Mouse (Mus musculus) kidney, postnatal 0 days (tissue): ENCODE data around the gene Afap1l2. TPM values are rescaled to one million over a fixed set of nuclear protein-coding genes. Genes with fewer than 3 reads are reported as not detected.

Experiments
- ATAC-seq: fragments of 200-750 bp; cut with Nextera tagmentation; replicated peaks from 2 replicates; pipeline ENCODE4 v1.8.0; 2017; ENCODE audit warnings: low read depth, moderate number of reproducible peaks, moderate TSS enrichment, moderate library complexity; ENCODE audit not compliant: low FRiP score
- DNase-seq: peaks from one replicate; pipeline ENCODE4 v3.0.0-alpha.2; 2016; ENCODE audit warnings: low spot score
- H3K27ac ChIP-seq: fragments of 300-500 bp; sonication (generic); 2 replicates; pipeline ENCODE4 v1.5.1; 2014; ENCODE audit warnings: mild to moderate bottlenecking
- H3K27me3 ChIP-seq: fragments of 300-500 bp; sonication (generic); 2 replicates; pipeline ENCODE4 v1.6.1; 2014; ENCODE audit warnings: low read length, mixed read lengths; ENCODE audit not compliant: insufficient read depth
- H3K36me3 ChIP-seq: fragments of 300-500 bp; sonication (generic); 2 replicates; pipeline ENCODE4 v1.6.1; 2014; ENCODE audit warnings: low read length, mixed read lengths; ENCODE audit not compliant: insufficient read depth
- H3K4me1 ChIP-seq: fragments of 300-500 bp; sonication (generic); replicated peaks from 2 replicates; pipeline ENCODE4 v1.6.1; 2014; ENCODE audit warnings: antibody characterized with exemption, low read length, mixed read lengths; ENCODE audit not compliant: insufficient read depth
- H3K4me2 ChIP-seq: fragments of 300-500 bp; sonication (generic); 2 replicates; pipeline ENCODE4 v1.6.1; 2014; ENCODE audit warnings: mild to moderate bottlenecking, low read length, moderate library complexity, mixed read lengths
- H3K4me3 ChIP-seq: fragments of 300-500 bp; sonication (generic); replicated peaks from 2 replicates; pipeline ENCODE4 v1.5.1; 2014; ENCODE audit warnings: low read depth, low read length
- H3K9ac ChIP-seq: fragments of 300-500 bp; sonication (generic); 2 replicates; pipeline ENCODE4 v1.6.1; 2014; ENCODE audit warnings: low read depth, low read length
- H3K9me3 ChIP-seq: fragments of 300-500 bp; sonication (generic); replicated peaks from 2 replicates; pipeline ENCODE4 v1.6.1; 2016; ENCODE audit warnings: low read length, inconsistent platforms, mixed read lengths
- CTCF ChIP-seq: IDR thresholded peaks from 2 replicates; pipeline ENCODE4 v1.5.1; 2016; ENCODE audit warnings: antibody characterized with exemption, low read depth, mild to moderate bottlenecking, moderate library complexity
- WGBS: fragments of 180-500 bp; shearing (Covaris S2); extraction: QIAGEN DNeasy Blood & Tissue Kit; methylation state at CpG from one replicate; pipeline ENCODE4 v1.1.7; 2014; 5-methylcytosine and 5-hydroxymethylcytosine counted together
- polyA plus RNA-seq: library from polyadenylated mRNA; unstranded; fragments of >200 nt; fragmentation: Nextera tagmentation; extraction: Ambion mirVana; gene quantifications from 2 replicates; pipeline ENCODE4 v1.2.1, GENCODE M21; 2015

The Afap1l2 gene
- polyA plus RNA-seq, 1 experiment from 2014 or later, result 21.3 TPM

GRCm38 (mm10) chr19:56887879-56888278 is 120.1 kb downstream of the Afap1l2 start:
- no peaks in the 10 kb centered on the region for H3K9me3 ChIP-seq
- ATAC-seq, result no peak
- no peaks in the 10 kb centered on the region for H3K36me3 ChIP-seq
- 53% methylated on average over 10 of the region's 10 CpGs for WGBS
- peak; percentile 56 for DNase-seq
- TF ChIP-seq CTCF, result no peak
- no peak overlapping the region for H3K4me3 ChIP-seq
- no peak overlapping the region for H3K4me2 ChIP-seq
- peak overlapping the region; percentile 48; the same call in 1 of the 2 replicates for H3K27ac ChIP-seq
- H3K9ac ChIP-seq, result no peak overlapping the region
- no peaks in the 10 kb centered on the region; the same call in 1 of the 2 replicates for H3K4me1 ChIP-seq
- H3K27me3 ChIP-seq, result no peaks in the 10 kb centered on the region

- peaks cover 9% of the 10 kb centered on the region for H3K4me1 ChIP-seq
- H3K36me3 ChIP-seq, result no peaks in the 10 kb centered on the region
- no peak overlapping the region for H3K4me2 ChIP-seq
- TF ChIP-seq CTCF, result no peak
- H3K9me3 ChIP-seq, result no peaks in the 10 kb centered on the region
- DNase-seq (no peak), ATAC-seq (no peak)
- H3K9ac ChIP-seq, result no peak overlapping the region
- 64% methylated on average over 6 of the region's 6 CpGs for WGBS
- H3K27me3 ChIP-seq, result peaks cover 13% of the 10 kb centered on the region
- H3K4me3 ChIP-seq, result no peak overlapping the region
- H3K27ac ChIP-seq, result no peak overlapping the region
These were observed 130.7 kb downstream of the Afap1l2 start for GRCm38 (mm10) chr19:56877364-56877763.

- no peak overlapping the region for H3K27ac ChIP-seq
- no peak for ATAC-seq
- H3K36me3 ChIP-seq, result no peaks in the 10 kb centered on the region
- H3K4me3 ChIP-seq, result peak overlapping the region; percentile 46
- 7% methylated on average over 30 of the region's 30 CpGs for WGBS
- H3K9me3 ChIP-seq, result no peaks in the 10 kb centered on the region
- H3K27me3 ChIP-seq, result peaks cover 16% of the 10 kb centered on the region
- H3K4me2 ChIP-seq, result peak overlapping the region; percentile 86
- peak overlapping the region; percentile 53 for H3K9ac ChIP-seq
- TF ChIP-seq CTCF, result no peak
- DNase-seq, result no peak
- peaks cover 6% of the 10 kb centered on the region for H3K4me1 ChIP-seq
These were observed 133.3 kb downstream of the Afap1l2 start for GRCm38 (mm10) chr19:56874601-56875315.

- no peak for DNase-seq
- WGBS, result 3% methylated on average over 71 of the region's 71 CpGs
- peaks cover 6% of the 10 kb centered on the region for H3K4me1 ChIP-seq
- no peaks in the 10 kb centered on the region for H3K36me3 ChIP-seq
- no peak for TF ChIP-seq CTCF
- H3K4me3 ChIP-seq, result peak within 1 kb of the TSS; percentile 46
- H3K4me2 ChIP-seq, result peak within 1 kb of the TSS; percentile 86
- H3K9ac ChIP-seq, result peak within 1 kb of the TSS; percentile 53
- peak; percentile 70 for ATAC-seq
- H3K27ac ChIP-seq, result no peak within 1 kb of the TSS
- no peaks in the 10 kb centered on the region for H3K9me3 ChIP-seq
- H3K27me3 ChIP-seq, result peaks cover 16% of the 10 kb centered on the region
These were observed 134.0 kb downstream of the Afap1l2 start, which contains the start of gene Vwa2 for GRCm38 (mm10) chr19:56873816-56874600. Gene Vwa2, plus strand, starts transcription at chr19:56874249.

- Histone ChIP-seq H3K27me3 (peaks cover 6% of the 10 kb centered on the region; the same call in 1 of the 2 replicates), H3K9me3 (no peaks in the 10 kb centered on the region), H3K4me1 (no peaks in the 10 kb centered on the region), H3K4me2 (no peak overlapping the region), H3K4me3 (no peak overlapping the region), H3K36me3 (no peaks in the 10 kb centered on the region), H3K27ac (no peak overlapping the region), H3K9ac (no peak overlapping the region)
- no peak for DNase-seq
- TF ChIP-seq CTCF, result no peak
- WGBS, result 70% methylated on average over 4 of the region's 4 CpGs
- ATAC-seq, result no peak
These were observed 140.3 kb downstream of the Afap1l2 start for GRCm38 (mm10) chr19:56867701-56868100.

Other genes starting within 250 kb of the Afap1l2 start
- 20.3 TPM in 2 replicates for gene Ccdc186, start 186.0 kb downstream of the Afap1l2 start, polyA plus RNA-seq
- 0.48 and 0.58 TPM in 2 replicates for gene Tdrd1, start 182.0 kb downstream of the Afap1l2 start, polyA plus RNA-seq
- 18.3 and 18.5 TPM in 2 replicates for gene Vwa2, start 134.0 kb downstream of the Afap1l2 start, polyA plus RNA-seq